Mouse (Mus musculus) hindbrain, embryonic 16.5 days (tissue): ENCODE data around the gene Pld3. TPM values are rescaled to one million over a fixed set of nuclear protein-coding genes. Genes with fewer than 3 reads are reported as not detected.
"Not testable (repeated sequence)": the region's sequence is repeated elsewhere in the genome, so short reads cannot be mapped to it uniquely, and the experiment has no call there.

Experiments
- ATAC-seq: fragments of 200-750 bp; cut with Nextera tagmentation; 2 replicates; pipeline ENCODE4 v1.8.0; 2017; ENCODE audit warnings: moderate TSS enrichment, moderate library complexity
- H3K27ac ChIP-seq: fragments of 300-500 bp; sonication (generic); 2 replicates; pipeline ENCODE4 v1.5.1; 2014; ENCODE audit warnings: low read depth, mild to moderate bottlenecking, control low read depth, low read length, moderate library complexity
- H3K27me3 ChIP-seq: fragments of 300-500 bp; sonication (generic); replicated peaks from 2 replicates; pipeline ENCODE4 v1.6.1; 2014; ENCODE audit warnings: low read length; ENCODE audit not compliant: control insufficient read depth, insufficient read depth
- H3K36me3 ChIP-seq: fragments of 300-500 bp; sonication (generic); 2 replicates; pipeline ENCODE4 v1.6.1; 2014; ENCODE audit warnings: mild to moderate bottlenecking, low read length, moderate library complexity, mixed read lengths; ENCODE audit not compliant: control insufficient read depth, insufficient read depth
- H3K4me1 ChIP-seq: fragments of 300-500 bp; sonication (generic); 2 replicates; pipeline ENCODE4 v1.6.1; 2014; ENCODE audit warnings: low read depth, low read length; ENCODE audit not compliant: control insufficient read depth, insufficient read depth
- H3K4me2 ChIP-seq: fragments of 300-500 bp; sonication (generic); 2 replicates; pipeline ENCODE4 v1.6.1; 2014; ENCODE audit warnings: mild to moderate bottlenecking, low read length, control low read depth, moderate library complexity
- H3K4me3 ChIP-seq: fragments of 300-500 bp; sonication (generic); 2 replicates; pipeline ENCODE4 v1.5.1; 2014; ENCODE audit warnings: mild to moderate bottlenecking, low read length, control low read depth, moderate library complexity
- H3K9ac ChIP-seq: fragments of 300-500 bp; sonication (generic); 2 replicates; pipeline ENCODE4 v1.6.1; 2014; ENCODE audit warnings: low read depth, mild to moderate bottlenecking, control low read depth, low read length, moderate library complexity
- H3K9me3 ChIP-seq: fragments of 300-500 bp; sonication (generic); 2 replicates; pipeline ENCODE4 v1.6.1; 2014; ENCODE audit warnings: mild to moderate bottlenecking, low read length, moderate library complexity; ENCODE audit not compliant: control insufficient read depth
- WGBS: fragments of 180-500 bp; shearing (Covaris S2); extraction: QIAGEN DNeasy Blood & Tissue Kit; methylation state at CpG from one replicate; pipeline ENCODE4 v1.1.7; 2014; 5-methylcytosine and 5-hydroxymethylcytosine counted together
- polyA plus RNA-seq: library from polyadenylated mRNA; unstranded; fragments of >200 nt; fragmentation: Nextera tagmentation; extraction: Ambion mirVana; gene quantifications from 2 replicates; pipeline ENCODE4 v1.2.1, GENCODE M21; 2015

Pld3 gene
- polyA plus RNA-seq, 1 experiment from 2014 or later = 263 TPM

DNA sequence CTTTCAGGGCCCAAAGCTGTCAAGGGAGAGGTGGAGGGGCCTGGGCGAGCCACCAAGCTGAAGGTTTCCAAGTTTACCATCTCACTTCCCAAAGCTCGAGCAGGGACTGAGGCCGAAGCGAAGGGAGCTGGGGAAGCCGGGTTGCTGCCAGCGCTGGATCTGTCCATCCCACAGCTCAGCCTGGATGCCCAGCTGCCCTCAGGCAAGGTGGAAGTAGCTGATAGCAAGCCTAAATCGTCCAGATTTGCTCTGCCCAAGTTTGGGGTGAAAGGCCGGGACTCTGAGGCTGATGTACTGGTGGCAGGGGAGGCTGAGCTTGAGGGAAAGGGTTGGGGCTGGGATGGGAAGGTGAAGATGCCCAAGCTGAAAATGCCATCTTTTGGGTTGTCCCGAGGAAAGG lies 34.7 kb downstream of the Pld3 start:
- 89% methylated on average over 9 of the region's 9 CpGs for WGBS

DNA sequence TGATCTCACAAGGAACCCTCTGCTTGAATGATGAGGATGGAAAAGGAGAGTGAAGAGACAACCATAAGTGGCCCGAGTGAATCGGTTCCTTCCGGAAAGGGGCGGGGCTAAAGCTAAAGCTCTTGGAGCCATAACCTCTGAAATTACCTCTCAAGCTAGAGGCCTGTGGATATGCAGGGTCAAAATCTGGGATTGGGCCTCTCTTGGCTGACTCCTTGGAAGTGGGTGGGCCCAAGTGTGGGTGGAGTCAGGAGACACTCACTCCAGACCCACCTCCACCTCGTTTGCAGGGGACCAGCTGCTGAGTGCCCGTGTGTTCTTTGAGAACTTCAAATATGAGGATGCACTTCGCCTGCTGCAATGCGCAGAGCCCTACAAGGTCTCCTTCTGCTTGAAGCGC lies 38.1 kb downstream of the Pld3 start:
- Histone ChIP-seq H3K4me3 (no peak overlapping the region), H3K4me1 (no peaks in the 10 kb centered on the region), H3K36me3 (no peaks in the 10 kb centered on the region), H3K9me3 (no peaks in the 10 kb centered on the region), H3K27ac (no peak overlapping the region), H3K4me2 (no peak overlapping the region), H3K9ac (no peak overlapping the region), H3K27me3 (no peaks in the 10 kb centered on the region)
- ATAC-seq = no peak
- 78% methylated on average over 9 of the region's 9 CpGs for WGBS

More for the DNA sequence above, 34.7 kb downstream of the Pld3 start:
- Histone ChIP-seq H3K9me3 (no peaks in the 10 kb centered on the region), H3K9ac (no peak overlapping the region; the same call in 1 of the 2 replicates), H3K4me3 (no peak overlapping the region), H3K4me2 (no peak overlapping the region), H3K4me1 (no peaks in the 10 kb centered on the region), H3K27me3 (no peaks in the 10 kb centered on the region), H3K27ac (no peak overlapping the region), H3K36me3 (no peaks in the 10 kb centered on the region)
- no peak for ATAC-seq

DNA sequence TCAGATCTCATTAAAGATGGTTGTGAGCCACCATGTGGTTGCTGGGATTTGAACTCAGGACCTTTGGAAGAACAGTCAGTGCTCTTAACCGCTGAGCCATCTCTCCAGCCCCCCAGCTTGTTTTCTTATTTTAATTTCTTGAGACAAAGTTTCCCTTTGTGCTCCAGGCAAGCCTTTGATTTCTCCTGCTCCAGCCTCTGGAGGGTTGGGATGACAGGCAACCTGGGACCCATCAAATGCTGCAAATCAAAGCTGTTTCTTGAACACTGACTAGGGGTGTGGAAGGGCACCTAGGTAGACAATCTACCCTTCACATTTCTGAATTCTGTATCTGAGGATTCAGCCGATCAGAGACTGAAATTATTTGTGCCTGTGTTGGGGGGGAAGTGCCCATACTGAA lies 42.2 kb downstream of the Pld3 start:
- no peak for ATAC-seq
- H3K4me1 ChIP-seq = peaks cover 10% of the 10 kb centered on the region
- H3K4me3 ChIP-seq = no peak overlapping the region
- H3K27me3 ChIP-seq = no peaks in the 10 kb centered on the region
- H3K9ac ChIP-seq = no peak overlapping the region
- no peaks in the 10 kb centered on the region for H3K36me3 ChIP-seq
- H3K27ac ChIP-seq = no peak overlapping the region
- H3K4me2 ChIP-seq = no peak overlapping the region
- no peaks in the 10 kb centered on the region for H3K9me3 ChIP-seq
- 86% methylated on average over 2 of the region's 2 CpGs for WGBS

DNA sequence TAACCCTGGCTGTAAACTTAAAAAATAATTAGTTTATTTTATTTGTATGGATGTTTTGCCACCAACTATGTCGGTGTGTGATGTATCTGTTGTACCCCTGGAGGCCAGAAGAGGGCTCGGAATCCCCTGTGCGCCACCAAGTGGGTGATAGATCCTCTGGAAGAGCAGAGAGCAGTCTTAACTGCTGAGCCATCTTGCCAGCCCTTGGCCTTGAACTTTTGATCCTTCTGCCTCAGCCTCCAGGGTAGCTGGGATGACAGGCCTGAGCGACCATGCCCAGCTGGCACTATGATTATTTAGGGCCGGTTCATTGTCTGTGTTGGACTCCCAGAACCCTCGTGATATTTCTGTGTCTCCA lies 44.4 kb downstream of the Pld3 start:
- ATAC-seq = peak; percentile 35
- Histone ChIP-seq H3K4me1 (peaks cover 10% of the 10 kb centered on the region), H3K9ac (no peak overlapping the region), H3K4me2 (peak overlapping the region; percentile 66), H3K9me3 (no peaks in the 10 kb centered on the region), H3K4me3 (peak overlapping the region; percentile 59), H3K36me3 (no peaks in the 10 kb centered on the region), H3K27me3 (no peaks in the 10 kb centered on the region), H3K27ac (0 out of 2 replicates have a peak overlapping the region, but pooled peaks have one; percentile 18)
- 26% methylated on average over 6 of the region's 6 CpGs for WGBS

DNA sequence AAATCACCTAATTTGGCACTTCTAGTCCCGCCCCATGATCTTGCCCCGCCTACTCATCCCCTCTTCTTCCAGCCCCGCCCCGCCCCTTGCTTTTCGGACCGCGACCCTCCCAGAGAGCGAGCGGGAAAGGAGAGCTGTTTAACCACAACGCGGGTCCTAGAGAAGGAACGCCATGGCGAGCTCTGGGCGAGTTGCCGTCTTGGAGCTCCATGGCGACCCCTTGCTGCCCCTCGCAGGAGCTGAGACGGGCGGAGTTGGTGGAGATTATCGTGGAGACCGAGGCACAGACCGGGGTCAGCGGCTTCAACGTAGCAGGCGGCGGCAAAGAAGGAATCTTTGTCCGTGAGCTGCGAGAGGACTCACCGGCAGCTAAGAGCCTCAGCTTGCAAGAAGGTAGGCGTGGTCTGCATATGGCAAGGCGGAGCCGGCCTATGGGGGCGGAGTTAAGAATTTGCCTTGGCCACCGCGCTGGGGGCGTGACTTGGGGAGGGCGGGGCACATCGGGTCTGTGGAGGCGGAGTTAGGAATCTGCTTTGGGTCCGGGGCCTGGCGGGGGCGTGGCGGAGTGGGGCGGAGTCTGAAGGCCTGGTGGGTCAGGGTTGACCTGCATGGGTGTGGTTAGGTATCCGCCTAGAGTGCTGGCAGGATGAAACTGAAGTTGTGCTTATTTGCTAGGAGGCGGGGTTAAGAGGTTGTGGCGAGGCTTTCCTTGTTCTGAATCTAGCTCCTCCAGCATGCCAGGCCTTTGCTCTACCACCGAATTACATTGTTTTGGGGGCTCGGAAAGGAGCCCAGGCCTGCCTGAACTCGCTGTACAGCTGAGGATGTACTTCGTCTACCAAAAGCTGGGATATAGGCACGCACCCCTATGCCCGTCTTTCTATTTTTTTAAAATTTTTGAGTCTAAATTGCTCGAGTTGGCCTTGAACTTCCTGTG lies 45.0 kb downstream of the Pld3 start:
- ATAC-seq = peak; percentile 95
- Histone ChIP-seq H3K4me2 (peak overlapping the region; percentile 66), H3K4me1 (peaks cover 10% of the 10 kb centered on the region), H3K9me3 (no peaks in the 10 kb centered on the region), H3K27me3 (no peaks in the 10 kb centered on the region), H3K36me3 (no peaks in the 10 kb centered on the region), H3K27ac (peak overlapping the region; percentile 98), H3K9ac (peak overlapping the region; percentile 78), H3K4me3 (peak overlapping the region; percentile 59)
- under 1% methylated on average over 53 of the region's 54 CpGs for WGBS

DNA sequence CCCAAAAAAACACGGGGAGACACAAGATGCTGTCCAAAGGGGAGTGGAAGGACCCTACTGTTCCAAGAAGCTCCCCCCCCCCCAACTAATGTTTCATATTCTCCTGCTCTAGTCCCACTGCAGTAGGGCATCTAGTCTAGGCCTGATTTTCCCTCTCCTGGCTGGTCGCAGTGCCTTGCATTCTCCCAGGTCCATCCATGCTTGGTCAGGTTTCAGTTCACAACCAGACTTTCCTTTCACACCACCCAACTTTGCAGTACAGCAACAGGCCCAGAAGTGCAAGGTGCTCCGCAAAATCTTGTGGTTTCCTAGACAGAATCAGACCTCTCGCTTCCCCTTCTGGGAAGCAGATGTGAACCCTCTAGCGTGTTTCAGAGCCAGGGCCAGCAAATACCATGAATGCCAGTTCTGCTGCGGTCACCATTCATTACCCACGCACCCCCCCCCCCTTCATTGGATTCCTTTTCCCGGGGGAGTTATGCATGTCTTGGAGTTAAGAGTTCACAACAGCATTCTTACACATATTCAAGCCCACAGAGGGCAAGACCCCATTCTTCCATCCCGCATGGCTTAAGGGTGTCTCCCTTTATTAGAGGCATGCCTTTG lies 46.1 kb downstream of the Pld3 start:
- Histone ChIP-seq H3K4me1 (peaks cover 10% of the 10 kb centered on the region), H3K4me2 (peak overlapping the region; percentile 66), H3K9me3 (no peaks in the 10 kb centered on the region), H3K27ac (peak overlapping the region; percentile 98; the same call in 1 of the 2 replicates), H3K4me3 (peak overlapping the region; percentile 59), H3K36me3 (no peaks in the 10 kb centered on the region), H3K9ac (no peak overlapping the region), H3K27me3 (no peaks in the 10 kb centered on the region)
- ATAC-seq = no peak
- WGBS = 44% methylated on average over 9 of the region's 9 CpGs

DNA sequence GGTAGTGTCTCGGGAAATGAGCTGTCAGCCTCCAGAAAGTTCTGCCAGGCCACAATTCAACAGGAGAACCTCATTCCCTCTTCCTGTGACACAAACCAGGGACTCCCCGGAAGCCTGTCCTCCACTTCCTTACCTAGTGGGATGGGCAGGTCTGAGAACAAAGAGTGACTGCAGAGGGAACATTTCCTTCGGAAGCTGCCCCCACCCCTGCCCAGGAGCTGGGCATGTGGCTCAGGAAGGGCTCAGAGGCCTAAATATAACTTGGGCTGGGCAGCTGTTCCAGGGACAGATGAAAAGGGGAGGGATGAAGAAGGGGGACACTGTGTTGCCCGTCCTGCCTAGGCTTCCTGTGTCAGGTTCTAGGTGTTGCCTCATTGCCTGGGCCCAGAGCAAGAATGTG lies 51.4 kb downstream of the Pld3 start:
- no peak overlapping the region for H3K27ac ChIP-seq
- H3K4me2 ChIP-seq = no peak overlapping the region
- no peak for ATAC-seq
- 73% methylated on average over 4 of the region's 4 CpGs for WGBS
- no peak overlapping the region for H3K4me3 ChIP-seq
- no peak overlapping the region for H3K9ac ChIP-seq
- H3K4me1 ChIP-seq = no peaks in the 10 kb centered on the region
- no peaks in the 10 kb centered on the region for H3K36me3 ChIP-seq
- no peaks in the 10 kb centered on the region for H3K9me3 ChIP-seq
- H3K27me3 ChIP-seq = no peaks in the 10 kb centered on the region

DNA sequence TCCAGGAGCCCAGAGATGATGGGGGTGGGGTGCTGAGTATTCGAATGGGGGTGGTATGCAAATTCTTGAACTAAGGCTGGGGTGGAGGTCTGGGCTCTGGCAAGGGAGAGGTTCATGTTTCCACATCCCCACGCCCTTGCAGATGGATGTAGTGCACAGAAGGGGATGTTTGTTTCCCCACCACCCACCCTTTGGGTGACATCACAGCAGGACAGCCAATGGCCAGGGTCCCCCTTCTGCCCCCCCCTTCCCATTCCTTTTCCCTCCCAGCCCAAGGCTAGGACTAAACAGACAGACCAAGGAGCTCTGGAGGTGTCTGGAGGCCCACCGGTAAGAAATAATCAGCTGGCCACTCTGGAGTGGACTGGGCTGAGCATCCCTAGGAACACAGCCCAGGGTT lies 54.0 kb downstream of the Pld3 start, which contains the start of gene Prx:
Gene Prx (plus strand): TSS at position 289 of the 400 bp plus-strand sequence.
- Histone ChIP-seq H3K27me3 (no peaks in the 10 kb centered on the region), H3K36me3 (no peaks in the 10 kb centered on the region), H3K4me1 (no peaks in the 10 kb centered on the region), H3K9ac (no peak within 1 kb of the TSS), H3K4me2 (no peak within 1 kb of the TSS), H3K4me3 (no peak within 1 kb of the TSS), H3K9me3 (no peaks in the 10 kb centered on the region), H3K27ac (no peak within 1 kb of the TSS)
- 63% methylated on average over 3 of the region's 3 CpGs for WGBS
- ATAC-seq = no peak

DNA sequence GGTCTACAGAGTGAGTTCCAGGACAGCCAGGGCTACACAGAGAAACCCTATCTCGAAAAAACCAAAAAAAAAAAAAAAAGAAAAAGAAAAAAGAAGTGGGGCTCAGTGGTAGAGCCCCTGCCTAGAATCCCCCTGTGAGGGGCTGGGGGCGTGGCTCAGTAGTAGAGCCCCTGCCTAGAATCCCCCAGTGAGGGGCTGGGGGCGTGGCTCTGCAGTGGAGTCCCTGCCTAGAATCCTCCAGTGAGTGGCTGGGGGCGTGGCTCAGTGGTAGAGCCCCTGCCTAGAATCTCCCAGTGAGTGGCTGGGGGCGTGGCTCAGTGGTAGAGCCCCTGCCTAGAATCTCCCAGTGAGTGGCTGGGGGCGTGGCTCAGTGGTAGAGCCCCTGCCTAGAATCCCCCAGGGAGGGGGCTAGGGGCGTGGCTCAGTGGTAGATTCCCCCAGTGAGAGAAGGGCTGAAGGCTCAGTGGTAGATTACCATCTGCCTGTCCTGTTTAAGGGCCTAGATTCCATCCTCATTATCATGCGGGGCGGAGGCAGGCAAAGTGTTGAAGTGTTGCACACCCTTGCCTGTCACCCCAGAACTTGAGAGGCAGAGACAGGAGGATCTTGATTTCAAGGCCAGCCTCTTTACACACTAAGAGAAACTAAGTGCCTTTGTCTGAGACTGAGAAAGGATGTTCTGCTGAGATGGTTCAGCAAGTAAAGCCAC lies 58.2 kb downstream of the Pld3 start:
- H3K36me3 ChIP-seq, ATAC-seq, H3K4me1 ChIP-seq, H3K9me3 ChIP-seq, H3K4me3 ChIP-seq, H3K9ac ChIP-seq, H3K27me3 ChIP-seq, H3K4me2 ChIP-seq, H3K27ac ChIP-seq: not testable (repeated sequence)
- 83% methylated on average over 9 of the region's 9 CpGs for WGBS
